Mouse (Mus musculus) forebrain, embryonic 15.5 days (tissue): Measurements from ENCODE around the gene Cst11. TPM values are rescaled to one million over a fixed set of nuclear protein-coding genes. Genes with fewer than 3 reads are reported as not detected.

Experiments used
- ATAC-seq: fragments of 200-750 bp; cut with Nextera tagmentation; replicated peaks from 2 replicates; pipeline ENCODE4 v1.8.0; 2017; ENCODE audit warnings: mild to moderate bottlenecking, moderate TSS enrichment, moderate library complexity
- H3K27ac ChIP-seq: fragments of 300-500 bp; sonication (generic); replicated peaks from 2 replicates; pipeline ENCODE4 v1.5.1; 2015; ENCODE audit warnings: mild to moderate bottlenecking, inconsistent platforms
- H3K27me3 ChIP-seq: fragments of 300-500 bp; sonication (generic); 2 replicates; pipeline ENCODE4 v1.6.1; 2015; ENCODE audit warnings: inconsistent platforms
- H3K36me3 ChIP-seq: fragments of 300-500 bp; sonication (generic); 2 replicates; pipeline ENCODE4 v1.6.1; 2015; ENCODE audit warnings: mild to moderate bottlenecking, inconsistent platforms
- H3K4me1 ChIP-seq: fragments of 300-500 bp; sonication (generic); 2 replicates; pipeline ENCODE4 v1.6.1; 2015; ENCODE audit warnings: inconsistent platforms
- H3K4me2 ChIP-seq: fragments of 300-500 bp; sonication (generic); replicated peaks from 2 replicates; pipeline ENCODE4 v1.6.1; 2015; ENCODE audit warnings: mild to moderate bottlenecking, inconsistent platforms
- H3K4me3 ChIP-seq: fragments of 300-500 bp; sonication (generic); 2 replicates; pipeline ENCODE4 v1.5.1; 2015; ENCODE audit warnings: mild to moderate bottlenecking, inconsistent platforms
- H3K9ac ChIP-seq: fragments of 300-500 bp; sonication (generic); replicated peaks from 2 replicates; pipeline ENCODE4 v1.6.1; 2015; ENCODE audit warnings: mild to moderate bottlenecking, inconsistent platforms
- H3K9me3 ChIP-seq: fragments of 300-500 bp; sonication (generic); 2 replicates; pipeline ENCODE4 v1.6.1; 2016; ENCODE audit warnings: inconsistent platforms
- WGBS: fragments of 180-500 bp; shearing (Covaris S2); methylation state at CpG from one replicate; pipeline ENCODE4 v1.1.7; 2015; ENCODE audit warnings: mixed read lengths; 5-methylcytosine and 5-hydroxymethylcytosine counted together
- polyA plus RNA-seq: library from polyadenylated mRNA; unstranded; fragments of >200 nt; fragmentation: Nextera tagmentation; extraction: Ambion mirVana; gene quantifications from 2 replicates; pipeline ENCODE4 v1.2.1, GENCODE M21; 2015

Cst11 gene
- polyA plus RNA-seq, 1 experiment from 2014 or later, result not detected

DNA sequence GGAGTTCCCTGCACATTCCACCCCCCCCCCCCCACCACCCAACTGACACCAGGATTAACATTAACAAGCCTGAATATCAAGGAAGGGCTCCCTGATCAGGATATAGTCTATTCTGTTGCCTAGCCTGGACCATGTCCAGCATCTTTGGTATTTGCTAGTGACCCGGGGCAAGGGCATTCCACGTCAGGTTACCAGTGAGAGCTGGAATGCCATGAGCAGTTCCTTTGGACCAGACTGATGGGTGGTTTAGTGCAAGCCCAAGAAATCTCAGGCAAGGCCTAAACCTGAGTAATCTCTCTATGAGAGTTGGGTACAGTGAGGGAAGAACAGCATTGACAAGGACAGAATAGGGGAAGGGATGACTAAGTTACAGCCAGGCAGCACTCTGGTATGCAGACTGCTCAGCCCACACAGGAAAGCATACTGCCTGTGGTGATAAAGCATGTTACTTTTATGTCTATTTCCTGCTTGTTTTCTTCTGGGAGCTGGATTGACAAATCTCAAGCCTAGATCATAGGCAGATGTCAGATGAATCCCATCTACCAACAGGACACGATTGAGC lies 27.4 kb downstream of the Cst11 start:
- Histone ChIP-seq H3K4me2 (no peak overlapping the region), H3K9me3 (no peaks in the 10 kb centered on the region), H3K27ac (no peak overlapping the region), H3K9ac (no peak overlapping the region), H3K4me1 (0 out of 2 replicates have a peak, but pooled peaks cover 7% of the 10 kb centered on the region), H3K36me3 (no peaks in the 10 kb centered on the region), H3K4me3 (no peak overlapping the region), H3K27me3 (no peaks in the 10 kb centered on the region)
- 85% methylated on average over 3 of the region's 3 CpGs for WGBS
- ATAC-seq, result 0 out of 2 replicates have a peak, but pooled peaks have one; percentile 26

DNA sequence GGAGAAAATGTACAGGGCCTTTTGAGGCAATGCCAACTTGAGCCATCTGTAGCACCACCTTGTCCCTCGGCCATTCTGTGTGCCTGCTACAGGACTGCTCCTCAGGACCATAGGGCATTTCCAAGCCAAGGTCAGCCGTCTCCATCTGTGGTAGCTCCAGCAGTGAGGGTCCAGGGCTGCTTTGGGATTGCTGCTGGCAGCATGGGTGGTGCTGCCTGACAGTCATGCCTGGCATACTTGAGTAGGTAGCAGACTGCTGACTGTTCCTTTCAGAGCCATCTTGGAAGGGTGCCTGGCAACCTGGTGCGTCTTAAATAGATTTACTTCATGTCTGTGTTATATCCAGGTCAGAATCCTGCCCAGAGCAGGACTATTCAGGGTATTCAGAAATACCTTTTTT lies 28.3 kb downstream of the Cst11 start:
- H3K36me3 ChIP-seq, result no peaks in the 10 kb centered on the region
- H3K4me2 ChIP-seq, result no peak overlapping the region
- H3K4me1 ChIP-seq, result 0 out of 2 replicates have a peak, but pooled peaks cover 7% of the 10 kb centered on the region
- ATAC-seq, result peak; percentile 82
- H3K4me3 ChIP-seq, result no peak overlapping the region
- H3K27me3 ChIP-seq, result no peaks in the 10 kb centered on the region
- H3K9ac ChIP-seq, result no peak overlapping the region
- 54% methylated on average over 3 of the region's 3 CpGs for WGBS
- peak overlapping the region; percentile 50 for H3K27ac ChIP-seq
- H3K9me3 ChIP-seq, result no peaks in the 10 kb centered on the region

DNA sequence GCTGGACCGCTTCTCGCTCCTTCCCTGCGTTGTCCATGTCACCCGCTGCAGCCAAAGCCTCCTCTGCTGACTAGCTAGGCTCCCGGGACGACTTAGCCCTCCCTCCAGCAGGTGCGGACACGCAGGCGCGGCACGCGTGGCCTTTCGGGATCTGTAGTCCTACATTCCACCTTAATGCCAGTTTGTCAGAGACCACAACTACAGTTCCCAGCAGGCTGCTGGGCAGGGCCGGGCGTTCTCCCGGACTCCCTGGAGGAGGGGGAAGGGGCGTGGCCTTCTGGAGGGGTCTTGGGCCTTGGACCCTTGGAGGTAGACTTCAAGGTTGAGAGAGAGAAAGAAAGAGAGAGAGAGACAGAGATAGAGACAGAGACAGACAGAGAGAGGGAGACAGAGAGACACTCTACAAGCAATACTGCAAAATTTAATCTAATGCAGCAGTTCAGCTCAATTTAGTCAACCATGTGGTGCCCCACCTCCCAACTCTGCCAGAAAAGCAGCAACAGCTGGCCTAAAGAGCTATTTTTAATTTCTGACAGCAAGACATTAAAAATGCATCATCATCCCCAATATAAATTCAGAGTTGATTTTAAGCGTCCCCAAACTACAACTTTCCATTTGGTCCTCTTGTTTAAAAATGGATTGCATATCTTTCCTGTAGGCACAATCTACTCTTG lies 38.8 kb downstream of the Cst11 start, which contains the start of gene Napb:
Gene Napb, minus strand, starts transcription at position 141 of the 674 bp plus-strand sequence.
- H3K4me2 ChIP-seq, result peak within 1 kb of the TSS; percentile 65
- H3K9me3 ChIP-seq, result no peaks in the 10 kb centered on the region
- 5% methylated on average over 18 of the region's 18 CpGs for WGBS
- ATAC-seq, result peak; percentile 100
- H3K4me1 ChIP-seq, result peaks cover 16% of the 10 kb centered on the region
- H3K9ac ChIP-seq, result peak within 1 kb of the TSS; percentile 92
- H3K27me3 ChIP-seq, result no peaks in the 10 kb centered on the region
- peak within 1 kb of the TSS; percentile 65 for H3K27ac ChIP-seq
- H3K4me3 ChIP-seq, result peak within 1 kb of the TSS; percentile 81
- H3K36me3 ChIP-seq, result no peaks in the 10 kb centered on the region

DNA sequence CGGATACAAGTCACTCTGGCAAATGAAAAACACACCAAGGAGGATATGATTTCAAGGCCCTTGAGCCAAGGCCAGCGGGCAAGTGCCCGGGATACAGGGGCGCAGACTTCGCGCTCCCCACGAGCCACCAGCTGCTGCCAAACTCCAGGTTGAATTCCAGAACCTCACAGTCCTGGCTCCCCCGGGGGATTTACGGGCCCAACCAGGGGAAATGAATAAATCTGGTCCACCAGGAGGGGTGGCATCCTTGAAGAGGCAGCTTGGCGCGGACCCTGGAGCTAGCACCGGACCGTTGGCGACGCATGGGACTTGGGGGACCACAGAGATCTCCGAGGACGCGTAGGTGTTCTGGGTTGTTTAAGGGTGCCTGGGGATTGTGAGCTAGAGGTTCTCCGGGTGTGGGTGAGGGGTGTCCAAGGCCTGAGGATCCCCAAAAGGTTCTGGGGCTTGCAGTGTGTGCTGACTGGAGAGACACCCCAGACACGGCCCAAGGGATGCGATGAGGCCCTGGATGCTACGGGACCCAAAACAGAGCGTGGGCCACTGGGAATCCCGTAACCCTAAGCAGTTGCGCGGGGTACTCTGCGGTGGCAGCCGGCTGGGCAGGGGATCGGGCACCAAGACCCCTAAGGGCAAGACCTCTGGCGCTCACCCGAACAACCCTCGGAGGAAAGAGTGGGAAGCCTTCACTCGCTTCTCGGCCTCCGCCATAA lies 39.5 kb downstream of the Cst11 start:
- H3K36me3 ChIP-seq, result no peaks in the 10 kb centered on the region
- ATAC-seq, result peak; percentile 79
- H3K4me1 ChIP-seq, result peaks cover 16% of the 10 kb centered on the region
- under 1% methylated on average over 35 of the region's 35 CpGs for WGBS
- peak overlapping the region; percentile 65 for H3K4me2 ChIP-seq
- H3K9me3 ChIP-seq, result no peaks in the 10 kb centered on the region
- H3K27me3 ChIP-seq, result no peaks in the 10 kb centered on the region
- H3K9ac ChIP-seq, result peak overlapping the region; percentile 92
- H3K4me3 ChIP-seq, result peak overlapping the region; percentile 81
- peak overlapping the region; percentile 65 for H3K27ac ChIP-seq

DNA sequence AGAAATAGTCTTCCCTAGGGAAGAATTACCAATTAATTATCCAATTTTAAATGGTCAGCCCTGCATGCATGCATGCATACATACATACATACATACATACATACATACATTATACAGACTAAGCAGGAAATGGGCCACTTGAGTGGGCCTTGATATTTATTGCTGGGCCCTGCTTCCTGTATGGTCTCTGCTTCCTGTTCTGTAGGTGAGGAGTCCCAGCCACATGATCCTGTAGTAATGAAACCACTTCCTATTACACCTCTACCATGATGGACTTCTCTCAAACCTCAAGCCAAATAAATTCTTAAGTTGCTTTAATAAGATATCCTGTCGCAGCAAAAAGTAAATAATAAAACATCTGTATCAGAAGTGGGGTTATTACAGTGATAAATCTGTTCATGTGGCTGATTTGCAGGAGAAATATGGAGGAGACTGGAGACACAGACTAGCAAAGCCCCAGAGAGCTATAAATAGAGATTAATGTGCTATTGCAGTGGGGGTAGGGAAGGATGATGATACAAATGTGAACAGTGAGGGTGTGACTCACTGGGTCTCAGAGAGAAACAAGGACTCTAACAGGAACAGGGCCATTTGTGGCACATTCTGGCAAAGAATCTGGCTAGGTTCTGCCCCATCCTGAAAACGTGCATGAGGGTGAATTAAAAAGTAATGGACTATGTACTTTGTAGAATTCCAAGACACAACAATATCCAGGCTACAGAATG lies 51.9 kb downstream of the Cst11 start:
- Histone ChIP-seq H3K9me3 (no peaks in the 10 kb centered on the region), H3K36me3 (no peaks in the 10 kb centered on the region), H3K4me2 (no peak overlapping the region), H3K27ac (no peak overlapping the region), H3K4me3 (no peak overlapping the region), H3K9ac (no peak overlapping the region), H3K27me3 (no peaks in the 10 kb centered on the region), H3K4me1 (no peaks in the 10 kb centered on the region)
- WGBS, result 82% methylated on average over 2 of the region's 2 CpGs
- ATAC-seq, result no peak

Other genes starting within 250 kb of the Cst11 start
- 62.4 and 72.9 TPM in 2 replicates for gene Nxt1, start 98.9 kb downstream of the Cst11 start, polyA plus RNA-seq
- gene Gzf1, start 90.5 kb downstream of the Cst11 start, polyA plus RNA-seq, result 20.7 and 21.2 TPM in 2 replicates
- gene Napb, start 39.0 kb downstream of the Cst11 start, polyA plus RNA-seq, result 37.3 and 38.0 TPM in 2 replicates
- not detected in 2 replicates for gene Cstl1, start 21.1 kb downstream of the Cst11 start, polyA plus RNA-seq
- not detected in 2 replicates for gene 8030411F24Rik, start 10.5 kb upstream of the Cst11 start, polyA plus RNA-seq
- gene Cst12, start 17.9 kb upstream of the Cst11 start, polyA plus RNA-seq, result not detected in 2 replicates
- gene Cst8, start 27.3 kb upstream of the Cst11 start, polyA plus RNA-seq, result not detected in 2 replicates
- not detected in 2 replicates for gene Cst13, start 48.6 kb upstream of the Cst11 start, polyA plus RNA-seq
- gene Cst9, start 63.6 kb upstream of the Cst11 start, polyA plus RNA-seq, result not detected in 2 replicates
- not detected in 2 replicates for gene 9230104L09Rik, start 93.5 kb upstream of the Cst11 start, polyA plus RNA-seq
- 461 and 495 TPM in 2 replicates for gene Cst3, start 104.2 kb upstream of the Cst11 start, polyA plus RNA-seq
- not detected in 2 replicates for gene Gm1330, start 231.8 kb upstream of the Cst11 start, polyA plus RNA-seq
- not detected in 2 replicates for gene Gm10750, start 245.7 kb upstream of the Cst11 start, polyA plus RNA-seq